Mouse (Mus musculus) left cerebral cortex, postnatal 25 days (tissue): ENCODE measurements around the gene Tmem168. TPM values are rescaled to one million over a fixed set of nuclear protein-coding genes. Genes with fewer than 3 reads are reported as not detected.
A peak's percentile ranks its signal among the peaks of the same experiment; 100 is the strongest.

ENCODE experiments used
- DNase-seq, 2 experiments: peaks; one replicate each; pipeline ENCODE4 v3.0.0; 2022; ENCODE audit warnings: low spot score in 2 of 2, mixed read lengths in 1 of 2
- intact Hi-C: fragments of 180-260 bp; cut with DNase I; formaldehyde crosslinking; loops from one replicate; pipeline ENCODE4 v1.15.1; 2025
- total RNA-seq, 2 experiments: library from RNA; stranded (reverse); gene quantifications; 2 replicates each; pipeline ENCODE4 v1.2.3; 2021

The Tmem168 gene
- total RNA-seq, 2 experiments from 2014 or later: 13.4 to 16.4 TPM

GRCm38 (mm10) chr6:13592729-13593345 lies 15.1 kb downstream of the Tmem168 start:
- intact Hi-C loops: no loop called here
- no peak for DNase-seq

DNA sequence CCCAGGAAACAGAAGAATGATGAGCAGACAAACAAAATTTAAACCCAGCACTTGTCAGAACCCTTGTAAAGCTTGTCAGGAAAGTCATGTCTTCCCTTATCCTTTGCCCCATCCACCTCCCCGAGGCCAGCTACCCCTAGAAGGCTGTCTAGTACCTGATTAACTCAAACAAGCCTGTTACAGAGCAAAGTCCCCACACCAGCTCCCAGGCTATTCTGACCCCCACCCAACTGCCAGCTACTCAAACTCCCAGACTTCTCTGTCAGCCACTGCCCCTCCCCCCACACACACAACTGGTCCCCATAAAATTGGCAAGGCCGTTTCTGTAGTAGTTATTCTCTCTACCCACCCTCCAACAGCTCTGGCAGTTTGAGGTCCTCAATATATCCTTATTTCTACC lies 21.3 kb downstream of the Tmem168 start:
- intact Hi-C loops: no loop called here

DNA sequence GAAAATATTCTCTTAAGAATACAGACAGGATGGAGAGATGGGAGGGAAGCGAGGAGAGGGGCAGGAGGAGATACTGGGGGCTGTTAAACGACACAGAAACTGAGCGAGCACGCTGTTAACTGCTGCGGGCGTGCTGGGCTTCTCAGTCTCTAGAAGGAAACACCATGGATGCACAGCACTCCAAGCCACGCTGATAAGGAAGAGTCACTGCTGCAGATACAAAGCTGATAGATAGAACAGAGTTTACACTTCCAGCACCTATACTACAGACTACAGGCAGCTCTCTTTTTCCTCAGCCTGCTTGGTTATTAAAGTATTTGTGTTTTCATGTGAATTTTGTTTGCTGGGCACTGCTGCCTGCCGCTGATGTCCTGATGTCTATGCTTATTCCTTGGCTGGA lies 21.7 kb downstream of the Tmem168 start:
- DNase-seq: no peak
- intact Hi-C loops: no loop called here

More for the DNA sequence above, 21.3 kb downstream of the Tmem168 start:
- no peak for DNase-seq

DNA sequence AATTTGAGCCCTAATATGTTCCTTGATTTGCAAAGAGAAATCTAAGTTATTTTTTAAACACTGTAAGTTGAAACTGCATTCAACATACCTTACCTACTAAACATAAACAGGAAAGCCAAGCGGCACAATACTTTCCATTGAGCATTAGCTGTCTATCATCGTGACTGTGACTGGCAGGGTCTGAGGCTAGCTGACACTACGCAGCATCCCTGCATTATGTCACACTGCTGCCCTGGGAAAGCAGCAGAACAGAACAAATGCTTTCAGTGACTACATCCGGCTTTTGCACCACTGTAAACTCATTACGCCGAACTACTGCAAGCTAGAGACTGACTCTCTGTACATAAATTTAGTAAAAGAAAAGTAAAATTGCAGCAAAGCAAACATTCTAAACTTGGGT lies 23.1 kb downstream of the Tmem168 start:
- DNase-seq: no peak
- intact Hi-C loops: no loop called here

DNA sequence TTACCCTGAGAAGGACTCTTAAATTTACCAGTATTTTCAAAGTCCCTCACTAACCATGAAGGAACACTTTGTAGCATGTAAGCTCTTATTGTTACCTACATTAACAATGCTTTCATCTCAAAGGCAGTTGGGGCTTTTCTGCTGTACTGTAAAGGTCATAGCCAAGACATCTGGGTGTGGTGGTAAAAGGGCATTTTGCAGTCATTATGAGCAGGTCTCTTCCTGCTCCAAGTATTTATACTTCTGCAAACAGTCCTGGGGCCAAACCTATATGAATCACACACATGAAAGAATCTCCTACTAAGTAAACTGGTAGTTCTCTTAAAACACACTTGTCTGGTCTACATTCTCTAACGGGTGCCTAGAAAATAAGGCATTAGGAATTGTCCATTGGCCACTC lies 25.8 kb downstream of the Tmem168 start:
- intact Hi-C loops: no loop called here
- no peak for DNase-seq

DNA sequence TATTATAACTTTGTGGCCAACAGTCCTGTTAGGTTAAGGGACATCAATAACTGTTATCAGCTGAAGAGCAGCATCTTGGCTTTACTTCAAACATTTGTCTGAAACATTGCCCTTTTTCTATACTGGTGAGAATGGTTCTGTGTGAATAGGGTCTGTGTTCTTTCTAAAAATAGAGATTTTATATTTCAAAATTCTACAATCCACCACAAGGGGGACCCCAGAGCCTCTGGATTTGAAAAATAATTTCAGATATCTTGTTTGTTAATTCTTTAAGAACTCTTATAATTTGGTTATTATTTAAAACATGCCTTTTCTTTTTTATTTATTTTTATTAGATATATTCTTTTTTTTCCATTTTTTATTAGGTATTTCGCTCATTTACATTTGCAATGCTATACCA lies 42.2 kb downstream of the Tmem168 start:
- intact Hi-C loops: loop anchor here (10.0 kb wide), 1 partner anchor 639 kb away; no protein-coding TSS in a partner anchor
- DNase-seq: no peak

GRCm38 (mm10) chr6:13555266-13555665 lies 52.6 kb downstream of the Tmem168 start:
- intact Hi-C loops: no loop called here
- no peak for DNase-seq

DNA sequence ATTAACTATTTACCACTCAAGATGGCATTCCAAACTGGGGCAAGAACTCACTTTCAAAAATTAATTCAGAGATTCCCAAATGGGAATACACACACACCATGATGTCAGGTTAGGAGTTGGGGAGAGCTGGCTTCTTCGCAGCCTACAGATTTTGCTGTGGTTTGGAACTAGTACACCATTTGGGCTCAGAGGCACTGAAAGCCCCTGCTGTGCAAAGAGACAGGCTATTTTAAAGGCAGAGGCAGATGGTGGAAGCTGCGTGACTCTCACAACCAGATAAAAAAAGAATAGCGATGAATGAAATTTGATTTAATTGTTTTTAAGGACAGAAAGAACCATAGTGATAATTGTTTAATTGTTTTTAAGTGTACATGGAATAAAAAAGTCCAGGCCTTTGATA lies 66.1 kb downstream of the Tmem168 start:
- intact Hi-C loops: loop anchor here (10.0 kb wide), 1 partner anchor 247 kb away; no protein-coding TSS in a partner anchor

GRCm38 (mm10) chr6:13537275-13537964 lies 70.5 kb downstream of the Tmem168 start:
- intact Hi-C loops: loop anchor here (5.0 kb wide), 1 partner anchor 55 kb away; no protein-coding TSS in a partner anchor
- DNase-seq: peak in 1 of 2 experiments; percentile 49

More for the DNA sequence above, 66.1 kb downstream of the Tmem168 start:
- peak in 1 of 2 experiments; percentile 58 for DNase-seq

Other genes starting within 250 kb of the Tmem168 start
- gene Bmt2, start 69.9 kb upstream of the Tmem168 start, total RNA-seq: 10 to 100 TPM; 27.0 to 28.5 TPM
- 10 to 100 TPM; 43.6 to 48.1 TPM for gene Gpr85, start 231.8 kb upstream of the Tmem168 start, total RNA-seq